Mouse (Mus musculus): ENCODE data around the gene Gsc2.
"Not testable (repeated sequence)": the region's sequence is repeated elsewhere in the genome, so short reads cannot be mapped to it uniquely, and the experiment has no call there.

Gene Gsc2

DNA sequence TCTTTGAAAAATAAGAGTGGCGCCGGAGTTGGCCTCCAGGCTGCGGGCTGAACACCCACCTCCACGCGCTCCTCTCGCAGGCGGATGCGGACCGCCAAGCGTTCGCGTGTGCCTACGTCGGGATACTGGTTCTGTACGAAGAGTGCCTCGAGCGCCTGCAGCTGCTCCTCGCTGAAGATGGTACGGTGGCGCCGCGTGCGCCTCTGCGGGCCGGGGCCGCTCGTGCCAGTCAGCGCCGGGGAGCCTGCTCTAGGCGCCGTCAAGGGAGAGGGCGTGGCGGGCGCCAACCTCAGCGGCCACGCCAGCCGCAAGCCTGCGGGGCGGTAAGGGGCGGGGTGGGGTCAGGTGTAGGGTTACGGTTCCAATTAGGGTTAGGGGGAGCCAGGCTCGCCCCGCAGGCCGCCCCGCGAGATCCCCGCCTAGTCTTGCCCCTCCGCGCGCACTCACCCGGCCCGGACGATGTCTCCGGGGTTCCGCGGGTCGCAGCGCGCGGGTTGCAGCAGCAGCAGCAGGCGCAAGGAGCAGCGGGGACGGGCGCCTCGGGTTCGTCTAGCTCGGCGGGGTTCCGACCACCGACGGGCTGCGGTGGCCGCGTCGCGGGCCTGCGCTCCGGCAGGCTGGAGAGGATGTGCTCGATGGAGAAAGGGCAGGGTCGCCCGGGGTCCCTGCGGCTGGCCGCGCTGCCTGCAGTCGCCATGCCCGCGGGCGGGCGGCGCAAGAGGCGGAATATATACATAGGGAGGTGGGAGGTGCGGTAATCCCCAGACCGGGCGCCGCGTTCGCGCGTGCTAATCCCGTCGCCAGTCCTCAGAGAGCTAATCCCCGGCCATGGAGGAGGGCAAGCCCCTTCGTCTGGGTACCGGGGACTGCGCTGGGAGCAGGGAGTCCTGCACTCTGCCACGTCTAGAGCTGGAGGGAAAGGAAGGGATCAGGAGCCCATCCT is at the start of gene Gsc2:
Gene Gsc2 (minus strand): TSS at position 753 of the 943 bp plus-strand sequence.
- no peak for DNase-seq (ENCODE audit: low spot score in 2 of 2)

DNA sequence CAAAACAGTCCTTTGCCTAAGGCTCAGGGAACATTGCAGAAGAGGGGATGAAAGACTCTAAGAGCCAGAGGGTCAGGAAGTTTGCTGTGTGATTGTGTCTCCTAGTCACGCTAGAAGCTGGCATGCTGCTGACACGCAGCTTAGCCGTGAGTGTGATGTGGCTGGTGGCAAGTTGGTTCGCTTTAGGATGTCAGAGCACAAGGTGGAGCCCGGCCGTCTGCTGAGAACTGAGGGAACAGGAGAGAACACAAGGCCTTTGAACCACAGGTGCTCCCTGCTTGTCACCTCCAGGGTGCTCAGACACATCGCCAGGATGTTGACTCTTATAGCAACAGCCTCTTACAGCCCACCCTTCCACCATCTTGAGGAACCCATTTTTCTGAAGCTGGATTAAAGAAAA is 47.2 kb upstream of the Gsc2 start:
- no peak for DNase-seq (ENCODE audit: low spot score in 2 of 2)

- not testable (repeated sequence) for DNase-seq (ENCODE audit: low spot score in 2 of 2)
Measured at GRCm38 (mm10) chr16:17956052-17956638, 41.3 kb upstream of the Gsc2 start.

- no peak for DNase-seq (ENCODE audit: low spot score in 2 of 2)
Measured at GRCm38 (mm10) chr16:17951618-17952017, 36.8 kb upstream of the Gsc2 start.

DNA sequence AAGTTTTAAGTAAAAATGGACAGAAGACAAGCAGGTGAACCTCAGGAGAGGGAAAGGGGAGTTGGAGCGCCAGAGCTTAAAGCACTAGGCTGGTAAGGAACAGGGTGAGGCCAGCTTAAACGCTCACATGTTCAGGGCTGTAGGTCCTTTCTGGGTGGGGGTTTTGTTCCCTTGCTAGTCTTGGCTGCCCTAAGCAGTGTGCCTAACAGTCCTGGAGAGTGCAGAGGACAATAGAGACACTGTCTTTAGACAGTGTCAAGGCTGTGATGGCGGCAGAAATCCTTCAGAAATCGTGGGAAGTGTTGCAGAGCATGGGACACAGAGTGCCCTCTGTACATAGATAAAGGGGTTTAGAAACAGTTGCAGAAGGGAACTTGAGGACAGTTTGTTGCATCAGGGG is 35.2 kb upstream of the Gsc2 start:
- DNase-seq (ENCODE audit: low spot score in 2 of 2) = no peak

GRCm38 (mm10) chr16:17949421-17949877 is 34.6 kb upstream of the Gsc2 start:
- peak in 1 of 2 experiments; percentile 53 for DNase-seq (ENCODE audit: low spot score in 2 of 2)

GRCm38 (mm10) chr16:17945081-17945831 is 30.4 kb upstream of the Gsc2 start:
- no peak for DNase-seq (ENCODE audit: low spot score in 2 of 2)

- DNase-seq (ENCODE audit: low spot score in 2 of 2) = no peak
Measured at GRCm38 (mm10) chr16:17943466-17943865, 28.6 kb upstream of the Gsc2 start.

- no peak for DNase-seq (ENCODE audit: low spot score in 2 of 2)
Measured at GRCm38 (mm10) chr16:17939255-17939751, 24.4 kb upstream of the Gsc2 start.

GRCm38 (mm10) chr16:17938821-17939220 is 24.0 kb upstream of the Gsc2 start:
- peak in 1 of 2 experiments; percentile 52 for DNase-seq (ENCODE audit: low spot score in 2 of 2)

DNA sequence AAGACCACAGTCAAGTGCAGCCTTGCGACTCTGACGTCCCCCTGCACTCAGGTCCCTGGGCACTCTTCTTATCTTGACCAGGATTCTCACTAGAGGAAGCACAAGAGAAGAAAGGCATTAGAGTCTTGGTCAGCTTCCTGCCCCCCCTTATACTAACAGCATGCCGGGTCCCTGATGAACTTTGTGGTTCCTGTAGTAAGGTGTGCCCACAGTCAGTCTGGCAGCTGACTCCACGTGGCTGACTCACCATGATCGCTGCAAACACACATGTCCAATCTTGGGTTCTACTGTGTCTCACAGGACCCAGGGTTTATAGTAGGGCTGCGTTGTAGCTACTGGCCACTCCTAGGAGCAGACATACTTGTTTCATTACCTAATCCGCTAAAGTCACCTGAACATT is 23.3 kb upstream of the Gsc2 start:
- no peak for DNase-seq (ENCODE audit: low spot score in 2 of 2)

DNA sequence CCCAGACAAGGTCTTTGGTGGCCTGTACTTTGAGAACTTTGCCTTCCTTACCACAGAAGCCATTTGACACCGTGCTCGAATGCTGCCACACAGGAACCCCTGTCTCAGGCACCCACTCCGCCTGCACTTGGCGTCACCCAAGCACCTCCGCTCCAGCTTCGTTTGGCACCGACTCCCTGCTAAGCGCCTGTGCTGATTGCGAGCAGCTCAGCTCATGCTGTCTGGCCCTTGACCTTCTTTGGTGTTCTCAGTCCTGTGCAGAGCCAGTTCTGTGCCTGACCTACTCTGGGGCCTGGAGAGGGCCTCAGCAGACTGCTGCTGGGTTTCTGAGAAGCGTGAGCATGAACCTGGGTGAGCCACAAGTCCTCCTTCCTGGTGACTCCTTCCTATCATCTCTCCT is 21.9 kb upstream of the Gsc2 start:
- DNase-seq (ENCODE audit: low spot score in 2 of 2) = no peak

DNA sequence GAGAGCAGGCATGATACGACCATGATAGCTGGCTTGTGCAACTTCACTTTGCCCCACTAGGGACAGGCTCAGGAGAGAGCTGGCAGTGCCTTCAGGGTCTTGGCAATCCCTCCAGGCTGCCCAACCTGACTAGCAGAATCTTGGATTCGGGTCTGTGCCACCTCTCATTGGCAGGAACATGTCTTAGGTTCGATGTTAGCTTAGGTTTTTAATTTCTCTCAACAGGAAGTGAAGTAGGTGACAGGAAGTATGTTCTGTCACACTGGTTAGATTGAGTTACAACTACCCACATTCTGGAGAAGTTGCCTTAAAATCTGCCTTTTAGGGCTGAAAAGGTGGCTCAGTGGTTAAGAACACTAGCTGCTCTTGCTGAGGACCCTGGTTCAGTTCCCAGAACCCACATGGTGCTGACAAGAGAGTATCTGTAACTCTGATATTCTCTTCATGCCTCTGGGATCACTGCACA is 19.6 kb upstream of the Gsc2 start:
- DNase-seq (ENCODE audit: low spot score in 2 of 2) = no peak

DNA sequence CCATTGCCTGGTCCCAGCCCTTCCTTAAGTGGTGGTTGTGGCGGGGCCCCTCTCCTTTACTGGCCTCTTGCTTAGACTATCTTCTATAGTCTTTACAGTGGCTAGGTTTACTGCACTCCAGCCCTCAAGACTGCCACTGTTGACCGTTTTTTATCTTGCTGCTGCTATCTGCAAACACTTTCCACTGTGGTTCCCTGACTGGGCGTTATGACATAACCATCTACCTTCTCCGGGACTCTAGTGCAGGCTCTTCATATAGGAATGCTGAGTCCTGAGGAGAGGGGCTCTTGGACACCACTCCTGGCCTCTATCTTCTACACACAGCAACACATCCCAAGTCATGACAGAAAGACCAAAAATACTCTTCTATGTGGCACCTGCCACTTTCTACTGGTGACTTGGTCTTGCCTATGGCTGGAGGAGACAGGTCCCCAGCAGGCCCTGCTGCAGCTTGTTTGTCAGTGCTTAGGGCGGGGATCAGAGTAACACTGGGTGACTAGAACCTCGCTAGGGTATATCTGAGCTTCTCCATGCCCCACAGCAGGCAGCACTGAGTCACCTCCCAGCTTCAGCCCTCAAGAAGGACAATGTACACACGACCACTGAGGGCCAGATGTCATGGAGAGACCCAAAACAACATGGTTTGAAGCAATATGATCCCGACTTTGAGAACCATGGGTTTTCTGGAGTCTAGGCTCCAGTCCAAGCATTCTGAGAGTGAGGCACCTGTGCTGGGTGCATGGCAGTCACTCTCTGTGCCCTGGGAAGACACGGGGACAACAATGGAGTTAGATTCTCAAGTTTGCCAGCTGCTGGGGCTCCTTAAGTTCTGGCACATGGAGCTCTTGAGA is 19.0 kb upstream of the Gsc2 start:
- no peak for DNase-seq (ENCODE audit: low spot score in 2 of 2)

DNA sequence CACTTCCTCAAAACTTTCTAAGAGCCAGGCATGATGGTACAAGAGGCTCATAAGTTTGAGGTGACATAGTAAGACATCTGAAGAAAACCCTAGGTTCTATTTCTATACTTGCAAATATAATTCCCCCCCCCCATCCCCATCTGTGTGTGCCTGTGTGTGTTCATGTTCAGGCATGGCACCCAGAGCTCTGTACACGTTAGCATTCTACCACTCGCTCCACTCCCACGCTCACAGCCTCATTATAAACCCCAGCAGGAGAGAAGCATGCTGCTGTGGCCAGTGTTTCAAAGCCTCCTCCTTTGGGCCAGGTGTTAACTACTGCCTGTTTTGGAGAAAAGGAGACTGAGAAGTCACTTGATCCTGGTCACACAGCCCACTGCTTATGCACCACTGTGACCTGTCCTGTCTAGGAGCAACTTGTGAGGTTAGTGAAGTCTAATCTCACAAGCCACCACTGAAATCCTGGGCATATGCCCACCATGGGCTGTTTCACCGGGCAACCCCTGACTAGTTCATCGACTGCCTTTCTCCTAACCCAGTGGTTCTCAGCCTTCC is 17.1 kb upstream of the Gsc2 start:
- DNase-seq (ENCODE audit: low spot score in 2 of 2) = no peak

GRCm38 (mm10) chr16:17929631-17930030 is 14.8 kb upstream of the Gsc2 start:
- DNase-seq (ENCODE audit: low spot score in 2 of 2) = no peak

DNA sequence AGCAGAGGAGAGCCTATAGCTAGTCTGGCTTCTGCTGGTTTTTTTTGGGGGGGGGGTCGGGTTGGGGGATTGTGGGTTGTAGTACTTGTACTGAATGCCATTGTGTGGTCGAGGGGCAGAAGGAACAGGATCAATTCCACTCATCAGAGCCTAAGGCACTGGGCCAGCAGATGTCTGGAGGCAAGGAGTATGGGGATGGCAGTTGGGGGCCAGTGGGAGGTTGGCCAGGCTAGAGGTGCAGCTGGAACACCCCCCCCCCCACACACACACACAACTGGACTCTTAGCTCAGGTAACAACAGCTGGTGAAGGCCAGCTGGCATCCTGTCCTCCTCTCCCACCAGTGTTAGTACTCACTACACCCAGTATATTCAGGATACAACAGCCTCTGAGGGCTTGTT is 14.4 kb upstream of the Gsc2 start:
- no peak for DNase-seq (ENCODE audit: low spot score in 2 of 2)

- peak; percentile 70 to 71 for DNase-seq (ENCODE audit: low spot score in 2 of 2)
Measured at GRCm38 (mm10) chr16:17928627-17929104, 13.8 kb upstream of the Gsc2 start.

- peak; percentile 77 to 84 for DNase-seq (ENCODE audit: low spot score in 2 of 2)
Measured at GRCm38 (mm10) chr16:17928087-17928580, 13.3 kb upstream of the Gsc2 start, which contains the start of gene Slc25a1. Slc25a1 (minus strand) TSS chr16:17928219.

All from urinary bladder, adult 18-20 months (tissue).